8 mouse cellular contexts compared by ENCODE assay signal in genomic region chr1:24099926-24100869, GRCm38 (mm10). TPM values are rescaled to one million over a fixed set of nuclear protein-coding genes. Genes with fewer than 3 reads are reported as not detected.
DNase-seq lines count a peak whose midpoint lies in the region; ATAC-seq lines count a peak whose summit lies in the region.

TSS of gene Fam135a (minus strand) at chr1:24100341.

- H3K27me3 ChIP-seq in hindbrain, embryonic 15.5 days = no peaks in the 10 kb centered on the region

- H3K4me2 ChIP-seq in hindbrain, embryonic 15.5 days = peak within 1 kb of the TSS; percentile 57

- H3K27ac ChIP-seq in hindbrain, embryonic 15.5 days (replicated peaks) = peak within 1 kb of the TSS; percentile 87

- peak within 1 kb of the TSS; percentile 75 for H3K9ac ChIP-seq in hindbrain, embryonic 15.5 days

- H3K36me3 ChIP-seq in hindbrain, embryonic 15.5 days = no peaks in the 10 kb centered on the region

- H3K4me3 ChIP-seq in hindbrain, embryonic 15.5 days = peak within 1 kb of the TSS; percentile 98

- under 1% methylated on average over 81 of the region's 88 CpGs for WGBS in hindbrain, embryonic 15.5 days

- no peaks in the 10 kb centered on the region for H3K9me3 ChIP-seq in hindbrain, embryonic 15.5 days

- peak; percentile 92 for ATAC-seq in hindbrain, embryonic 15.5 days (ENCODE audit: low FRiP score, low read depth)

- peak; percentile 55 for DNase-seq in T-cell, adult 2 months (ENCODE audit: low spot score)
- DNase-seq in cerebellum, postnatal 25 days = peak; percentile 92 to 97
- peak; percentile 91 for DNase-seq in gastrocnemius, adult 18-20 months (ENCODE audit: low spot score)
- DNase-seq in layer of hippocampus, postnatal 36 days = peak; percentile 86 to 89
- peak; percentile 93 for DNase-seq in lung, postnatal 25 days (ENCODE audit: low spot score)
- DNase-seq in retina, embryonic 14.5 days (ENCODE audit: low spot score) = peak; percentile 97
- peak; percentile 63 to 66 for DNase-seq in thymus, postnatal 36 days

- H3K4me1 ChIP-seq in hindbrain, embryonic 15.5 days (replicated peaks) = peaks cover 16% of the 10 kb centered on the region; the same call in 1 of the 2 replicates

RNA-seq across cellular contexts. Expression of gene Fam135a, which starts in this region (rescaled TPM):
- total RNA-seq in gastrocnemius, adult 18-20 months (2021) = 10 to 100 TPM; 18.0 to 20.8 TPM
- 23.0 and 23.9 TPM in 2 replicates for polyA plus RNA-seq in hindbrain, embryonic 15.5 days (2015; fragmentation: Nextera tagmentation; extraction: Ambion mirVana)
- 10 to 100 TPM; 24.9 to 25.4 TPM for total RNA-seq in layer of hippocampus, postnatal 36 days (2021)

Comparison
In these comparisons a context has a peak if more than half of its experiments do, and no peak if none do; other contexts are left out.
1. Peak in every context shown above with its lines: DNase-seq, ATAC-seq, H3K4me3 ChIP-seq and H3K27ac ChIP-seq.